In genomic region chr3:142530087-142530953, GRCm38 (mm10) we compare ENCODE assay signal across 8 mouse cellular contexts. TPM values are rescaled to one million over a fixed set of nuclear protein-coding genes. Genes with fewer than 3 reads are reported as not detected.
DNase-seq lines count a peak whose midpoint lies in the region; ATAC-seq and TF ChIP-seq lines count a peak whose summit lies in the region.

Gbp7 (plus strand) TSS chr3:142530342.

- H3K79me2 ChIP-seq in heart, adult 2 months (replicated peaks; ENCODE audit: control insufficient read depth, insufficient read depth, low read length), result peaks cover 1% of the 10 kb centered on the region; the same call in 1 of the 2 replicates

- intact Hi-C loops in heart, adult 2 months (cut with DNase I), result loop anchor here (1.0 to 2.0 kb wide), 2 partner anchors 29 to 34 kb away; no protein-coding TSS in a partner anchor

- no peak for TF ChIP-seq EP300 in heart, adult 2 months (IDR thresholded peaks at IDR 0.05; ENCODE audit: insufficient read depth, low read depth, low read length)

- H3K4me2 ChIP-seq in embryonic facial prominence, embryonic 12.5 days (replicated peaks), result peak within 1 kb of the TSS; percentile 94
- H3K4me2 ChIP-seq in limb, embryonic 12.5 days, result peak within 1 kb of the TSS; percentile 94
- H3K4me2 ChIP-seq in midbrain, embryonic 14.5 days (ENCODE audit: low read length), result peak within 1 kb of the TSS; percentile 96

- peak within 1 kb of the TSS; percentile 54 for H3K4me3 ChIP-seq in embryonic facial prominence, embryonic 12.5 days
- H3K4me3 ChIP-seq in heart, adult 2 months, result peak within 1 kb of the TSS; percentile 80
- H3K4me3 ChIP-seq in kidney, adult 2 months (ENCODE audit: insufficient read depth, low read depth, low read length), result peak within 1 kb of the TSS; percentile 95
- H3K4me3 ChIP-seq in limb, embryonic 12.5 days (replicated peaks), result peak within 1 kb of the TSS; percentile 57
- H3K4me3 ChIP-seq in midbrain, embryonic 14.5 days (replicated peaks; ENCODE audit: low read depth, low read length), result peak within 1 kb of the TSS; percentile 51
- H3K4me3 ChIP-seq in spleen, adult 2 months (ENCODE audit: extremely low read depth, insufficient read depth, insufficient read length), result peak within 1 kb of the TSS; percentile 82

- under 1% methylated on average over 30 of the region's 30 CpGs for WGBS in embryonic facial prominence, embryonic 12.5 days
- under 1% methylated on average over 29 of the region's 30 CpGs for WGBS in heart, adult 2 months
- WGBS in kidney, adult 2 months, result 1% methylated on average over 30 of the region's 30 CpGs
- 2% methylated on average over 30 of the region's 30 CpGs for WGBS in limb, embryonic 12.5 days
- WGBS in midbrain, embryonic 14.5 days, result 1% methylated on average over 30 of the region's 30 CpGs
- under 1% methylated on average over 30 of the region's 30 CpGs for WGBS in spleen, adult 2 months

- ATAC-seq in embryonic facial prominence, embryonic 12.5 days (ENCODE audit: insufficient number of reproducible peaks, insufficient read depth, low FRiP score, low TSS enrichment), result peak; percentile 43; the same call in 1 of the 2 replicates
- peak; percentile 72 for ATAC-seq in limb, embryonic 12.5 days (ENCODE audit: insufficient number of reproducible peaks, insufficient read depth, low FRiP score, low TSS enrichment, low read depth)
- ATAC-seq in midbrain, embryonic 14.5 days (ENCODE audit: low FRiP score, low TSS enrichment), result peak; percentile 80

- TF ChIP-seq CTCF in heart, adult 2 months (IDR thresholded peaks at IDR 0.05), result no peak
- TF ChIP-seq CTCF in kidney, adult 2 months (conservative IDR thresholded peaks at IDR 0.05; ENCODE audit: insufficient read depth, insufficient read length, low read depth, low read length), result no peak
- no peak for TF ChIP-seq CTCF in spleen, adult 2 months (IDR thresholded peaks at IDR 0.05; ENCODE audit: extremely low read depth, insufficient read depth, insufficient read length, insufficient replicate concordance)

- DNase-seq in cerebellum, adult 18-20 months, result peak; percentile 3 to 21
- DNase-seq in cerebellum, adult 11-12 months, result no peak
- DNase-seq in heart, adult 2 months, result peak; percentile 67 to 80
- DNase-seq in kidney, adult 2 months, result peak; percentile 89
- peak; percentile 56 for DNase-seq in midbrain, embryonic 14.5 days
- DNase-seq in spleen, adult 2 months (ENCODE audit: low read depth in 1 of 2, low spot score in 2 of 2), result peak; percentile 25 to 63

- TF ChIP-seq POLR2A in heart, adult 2 months (IDR thresholded peaks at IDR 0.05; ENCODE audit: insufficient read depth, low read depth, low read length), result peak; percentile 72
- no peak for TF ChIP-seq POLR2A in kidney, adult 2 months (IDR thresholded peaks at IDR 0.05; ENCODE audit: low read depth, low read length)
- TF ChIP-seq POLR2A in spleen, adult 2 months (IDR thresholded peaks at IDR 0.05; ENCODE audit: low read depth, low read length), result no peak

- no peak within 1 kb of the TSS for H3K27ac ChIP-seq in embryonic facial prominence, embryonic 12.5 days
- peak within 1 kb of the TSS; percentile 86 for H3K27ac ChIP-seq in heart, adult 2 months
- peak within 1 kb of the TSS; percentile 64 for H3K27ac ChIP-seq in kidney, adult 2 months (ENCODE audit: insufficient read depth, low read depth, low read length)
- H3K27ac ChIP-seq in limb, embryonic 12.5 days, result no peak within 1 kb of the TSS
- H3K27ac ChIP-seq in midbrain, embryonic 14.5 days (replicated peaks; ENCODE audit: low read depth, low read length), result no peak within 1 kb of the TSS
- peak within 1 kb of the TSS; percentile 61 for H3K27ac ChIP-seq in spleen, adult 2 months (ENCODE audit: insufficient read depth, low read length)

- no peaks in the 10 kb centered on the region for H3K36me3 ChIP-seq in embryonic facial prominence, embryonic 12.5 days
- peaks cover 9% of the 10 kb centered on the region; the same call in 1 of the 2 replicates for H3K36me3 ChIP-seq in heart, adult 2 months (ENCODE audit: control insufficient read depth, insufficient read depth, low read length)
- no peaks in the 10 kb centered on the region for H3K36me3 ChIP-seq in kidney, adult 2 months (ENCODE audit: control insufficient read depth, insufficient read depth, low read length)
- H3K36me3 ChIP-seq in limb, embryonic 12.5 days, result no peaks in the 10 kb centered on the region
- H3K36me3 ChIP-seq in midbrain, embryonic 14.5 days (ENCODE audit: control insufficient read depth, insufficient read depth, low read length), result no peaks in the 10 kb centered on the region
- H3K36me3 ChIP-seq in spleen, adult 2 months (ENCODE audit: control insufficient read depth, insufficient read depth, low read length), result no peaks in the 10 kb centered on the region

- no peaks in the 10 kb centered on the region for H3K9me3 ChIP-seq in embryonic facial prominence, embryonic 12.5 days
- no peaks in the 10 kb centered on the region for H3K9me3 ChIP-seq in limb, embryonic 12.5 days
- H3K9me3 ChIP-seq in midbrain, embryonic 14.5 days (ENCODE audit: control insufficient read depth, low read length), result no peaks in the 10 kb centered on the region

- no peaks in the 10 kb centered on the region for H3K27me3 ChIP-seq in embryonic facial prominence, embryonic 12.5 days
- no peaks in the 10 kb centered on the region for H3K27me3 ChIP-seq in heart, adult 2 months (ENCODE audit: control insufficient read depth, insufficient read depth, low read length)
- no peaks in the 10 kb centered on the region for H3K27me3 ChIP-seq in kidney, adult 2 months (replicated peaks; ENCODE audit: control insufficient read depth, insufficient read depth, low read length)
- H3K27me3 ChIP-seq in limb, embryonic 12.5 days, result peaks cover 16% of the 10 kb centered on the region; the same call in 1 of the 2 replicates
- no peaks in the 10 kb centered on the region for H3K27me3 ChIP-seq in midbrain, embryonic 14.5 days (ENCODE audit: control insufficient read depth, insufficient read depth, low read length)
- no peaks in the 10 kb centered on the region for H3K27me3 ChIP-seq in spleen, adult 2 months (ENCODE audit: control insufficient read depth, insufficient read depth, low read length)

- peak within 1 kb of the TSS; percentile 12 for H3K9ac ChIP-seq in embryonic facial prominence, embryonic 12.5 days
- H3K9ac ChIP-seq in heart, adult 2 months (ENCODE audit: low read depth, low read length), result peak within 1 kb of the TSS; percentile 97
- peak within 1 kb of the TSS; percentile 54 for H3K9ac ChIP-seq in limb, embryonic 12.5 days (replicated peaks)
- peak within 1 kb of the TSS; percentile 60 for H3K9ac ChIP-seq in midbrain, embryonic 14.5 days (replicated peaks; ENCODE audit: low read length)

- no peaks in the 10 kb centered on the region for H3K4me1 ChIP-seq in embryonic facial prominence, embryonic 12.5 days
- H3K4me1 ChIP-seq in heart, adult 2 months (ENCODE audit: control insufficient read depth, insufficient read depth, low read length), result peaks cover 6% of the 10 kb centered on the region
- H3K4me1 ChIP-seq in kidney, adult 2 months (ENCODE audit: control insufficient read depth, insufficient read depth, low read length), result no peaks in the 10 kb centered on the region
- no peaks in the 10 kb centered on the region for H3K4me1 ChIP-seq in limb, embryonic 12.5 days (replicated peaks)
- no peaks in the 10 kb centered on the region for H3K4me1 ChIP-seq in midbrain, embryonic 14.5 days (ENCODE audit: control insufficient read depth, insufficient read depth, low read length)
- peaks cover 5% of the 10 kb centered on the region; the same call in 1 of the 2 replicates for H3K4me1 ChIP-seq in spleen, adult 2 months (ENCODE audit: control insufficient read depth, insufficient read depth, insufficient read length)

RNA-seq across cellular contexts. Expression of gene Gbp7, which starts in this region (rescaled TPM):
- polyA plus RNA-seq in embryonic facial prominence, embryonic 12.5 days (2016; fragmentation: Nextera tagmentation; extraction: Ambion mirVana), result 1.1 and 2.2 TPM in 2 replicates
- total RNA-seq in heart, adult 2 months (2021), result 10 to 100 TPM in 1 of 2 experiments, 1 to 10 TPM in 1; 8.3 to 13.9 TPM
- polyA plus RNA-seq in heart, adult 2 months (2012; rRNA removed), result 2.8 and 4.5 TPM in 2 replicates
- 2.8 and 3.6 TPM in 2 replicates for polyA plus RNA-seq in kidney, adult 2 months (2012; rRNA removed)
- polyA plus RNA-seq in limb, embryonic 12.5 days (2016; fragmentation: Nextera tagmentation; extraction: Ambion mirVana), result 1.5 and 2.0 TPM in 2 replicates
- 0.78 and 2.9 TPM in 2 replicates for polyA plus RNA-seq in midbrain, embryonic 14.5 days (2014; fragmentation: Nextera tagmentation; extraction: Ambion mirVana)
- polyA plus RNA-seq in spleen, adult 2 months (2012; rRNA removed), result 2.8 and 2.9 TPM in 2 replicates

Comparison
In these comparisons a context has a peak if more than half of its experiments do, and no peak if none do; other contexts are left out.
1. H3K27ac ChIP-seq: peak in heart, adult 2 months (single experiment), kidney, adult 2 months (single experiment) and spleen, adult 2 months (single experiment); none in embryonic facial prominence, embryonic 12.5 days (single experiment), limb, embryonic 12.5 days (single experiment) and midbrain, embryonic 14.5 days (single experiment).
2. H3K9ac ChIP-seq: peak in every context shown above with its lines; median percentile 97 in heart, adult 2 months; 60 in midbrain, embryonic 14.5 days; 54 in limb, embryonic 12.5 days; 12 in embryonic facial prominence, embryonic 12.5 days.
3. Peak in every context shown above with its lines, with median percentiles within 50 percentile points of each other: ATAC-seq, H3K4me2 ChIP-seq and H3K4me3 ChIP-seq.